In genomic region chr15:93270289-93270855, GRCm38 (mm10) we compare ENCODE assay signal across 11 mouse cellular contexts. TPM values are rescaled to one million over a fixed set of nuclear protein-coding genes. Genes with fewer than 3 reads are reported as not detected.
A peak's percentile ranks its signal among the peaks of the same experiment; 100 is the strongest.
DNase-seq lines count a peak whose midpoint lies in the region; TF ChIP-seq lines count a peak whose summit lies in the region.
"Had no signal": no experiment of that assay in that cellular context is flagged by ENCODE, and none has a peak within 500 bp of the region (broad histone marks: within the 10 kb centered on the region; RNA-seq: fewer than 3 reads in every experiment).

No protein-coding gene starts in this region.

- no peak for TF ChIP-seq EP300 in MEL (IDR thresholded peaks at IDR 0.05; ENCODE audit: low read depth in 1 of 2, low read length in 2 of 2)

- 59% methylated on average over 9 of the region's 9 CpGs for WGBS in spleen, adult 2 months

- peaks cover 19% of the 10 kb centered on the region for H3K4me1 ChIP-seq in spleen, adult 2 months (ENCODE audit: control insufficient read depth, insufficient read depth, insufficient read length)
- H3K4me1 ChIP-seq in MEL (ENCODE audit: control insufficient read depth in 1 of 2, insufficient read depth in 2 of 2, low read length in 2 of 2): peaks cover 8 to 29% of the 10 kb centered on the region in 2 experiments

- no peak overlapping the region for H3K9ac ChIP-seq in MEL (ENCODE audit: control insufficient read depth, low read depth, low read length, poor library complexity, severe bottlenecking)
- H3K9ac ChIP-seq: embryonic facial prominence, embryonic 15.5 days; liver, embryonic 14.5 days had no signal

- no peak for TF ChIP-seq CTCF in spleen, adult 2 months (IDR thresholded peaks at IDR 0.05; ENCODE audit: extremely low read depth, insufficient read depth, insufficient read length, insufficient replicate concordance)
- no peak for TF ChIP-seq CTCF in MEL (IDR thresholded peaks at IDR 0.05 in 2 of 3, conservative IDR thresholded peaks at IDR 0.05 in 1 of 3; ENCODE audit: control insufficient read depth in 1 of 3, insufficient read depth in 1 of 3, low read depth in 2 of 3, low read length in 3 of 3, poor library complexity in 1 of 3, severe bottlenecking in 1 of 3)

- intact Hi-C loops in gastrocnemius, postnatal 36 days (cut with DNase I): loop anchor here (5.0 kb wide), 1 partner anchor 127 kb away; the partner anchor contains the start of genes Pphln1 and Zcrb1

- peaks cover 39% of the 10 kb centered on the region for H3K79me2 ChIP-seq in MEL (ENCODE audit: control insufficient read depth, insufficient read depth, low read length, poor library complexity)

- TF ChIP-seq POLR2A in spleen, adult 2 months (IDR thresholded peaks at IDR 0.05; ENCODE audit: low read depth, low read length): no peak
- no peak for TF ChIP-seq POLR2A in MEL (IDR thresholded peaks at IDR 0.05; ENCODE audit: control insufficient read depth in 1 of 2, insufficient read depth in 1 of 2, low read depth in 1 of 2, low read length in 2 of 2, poor library complexity in 1 of 2)

- TF ChIP-seq RAD21 in MEL (IDR thresholded peaks at IDR 0.05; ENCODE audit: low read depth, low read length): no peak

- H3K27me3 ChIP-seq in spleen, adult 2 months (ENCODE audit: control insufficient read depth, insufficient read depth, low read length): no peaks in the 10 kb centered on the region
- no peaks in the 10 kb centered on the region for H3K27me3 ChIP-seq in MEL (ENCODE audit: control insufficient read depth in 1 of 2, insufficient read depth in 2 of 2, low read length in 2 of 2)
- H3K27me3 ChIP-seq: embryonic facial prominence, embryonic 15.5 days; Patski had no signal

- H3K9me3 ChIP-seq in MEL (replicated peaks; ENCODE audit: insufficient read depth, low read length): no peaks in the 10 kb centered on the region
- H3K9me3 ChIP-seq: embryonic facial prominence, embryonic 15.5 days had no signal

- DNase-seq in spleen, adult 2 months (ENCODE audit: low read depth in 1 of 2, low spot score in 2 of 2): peak in 1 of 2 experiments; percentile 20
- DNase-seq in spleen, postnatal 14 days (ENCODE audit: low spot score in 2 of 2): no peak
- DNase-seq in MEL (ENCODE audit: low read depth, low spot score): peak; percentile 69
- peak; percentile 63 to 72 for DNase-seq in adrenal gland, postnatal 36 days
- DNase-seq in naive thymus-derived CD4-positive, alpha-beta T cell, adult 2 months (ENCODE audit: low read depth): peak; percentile 27
- DNase-seq in gastrocnemius, postnatal 36 days: no peak
- no peak for DNase-seq in layer of hippocampus, postnatal 25 days (ENCODE audit: extremely low spot score in 1 of 2, low spot score in 1 of 2)
- DNase-seq: cerebellum, postnatal 14 days had no signal

- no peaks in the 10 kb centered on the region for H3K36me3 ChIP-seq in spleen, adult 2 months (ENCODE audit: control insufficient read depth, insufficient read depth, low read length)
- H3K36me3 ChIP-seq in MEL (ENCODE audit: control insufficient read depth in 1 of 2, insufficient read depth in 2 of 2, low read length in 2 of 2): peaks cover 0 to 24% of the 10 kb centered on the region in 2 experiments; a peak in 3 of 4 replicates
- H3K36me3 ChIP-seq: embryonic facial prominence, embryonic 15.5 days had no signal

- H3K4me3 ChIP-seq in spleen, adult 2 months (ENCODE audit: extremely low read depth, insufficient read depth, insufficient read length): no peak overlapping the region
- no peak overlapping the region for H3K4me3 ChIP-seq in MEL (ENCODE audit: control insufficient read depth in 1 of 2, insufficient read depth in 1 of 2, low read depth in 2 of 2, low read length in 2 of 2)
- H3K4me3 ChIP-seq: embryonic facial prominence, embryonic 15.5 days had no signal

- H3K27ac ChIP-seq in spleen, adult 2 months (ENCODE audit: insufficient read depth, low read length): 0 out of 2 replicates have a peak overlapping the region, but pooled peaks have one; percentile 6
- no peak overlapping the region for H3K27ac ChIP-seq in MEL (ENCODE audit: control insufficient read depth, low read depth, low read length)
- H3K27ac ChIP-seq: embryonic facial prominence, embryonic 15.5 days; liver, embryonic 14.5 days had no signal

TF ChIP-seq in MEL, 35 proteins besides CTCF, POLR2A, EP300 and RAD21:
- TF ChIP-seq USF2 (IDR thresholded peaks at IDR 0.05; ENCODE audit: borderline replicate concordance in 1 of 2, insufficient read depth in 1 of 2, low read depth in 1 of 2, low read length in 2 of 2) (no peak), BHLHE40 (IDR thresholded peaks at IDR 0.05; ENCODE audit: borderline replicate concordance, low read depth, low read length) (no peak), ZMIZ1 (IDR thresholded peaks at IDR 0.05; ENCODE audit: low read depth, low read length) (no peak), POLR2AphosphoS2 (IDR thresholded peaks at IDR 0.05; ENCODE audit: low read length) (no peak), TAL1 (IDR thresholded peaks at IDR 0.05; ENCODE audit: low read length) (no peak), TBP (IDR thresholded peaks at IDR 0.05; ENCODE audit: low read depth, low read length) (no peak)

RNA-seq across cellular contexts. Expression of gene Gxylt1, which starts 4.6 kb away (rescaled TPM):
- 2.7 TPM in 2 replicates for polyA plus RNA-seq in spleen, adult 2 months (2012; rRNA removed)
- total RNA-seq in MEL (2012; rRNA removed): 5.3 and 6.0 TPM in 2 replicates
- 10 to 100 TPM in 1 of 2 experiments, 1 to 10 TPM in 1; 9.9 to 48.9 TPM for polyA plus RNA-seq in MEL (2012; ENCODE audit: insufficient read depth in 1 of 2, insufficient read length in 2 of 2, low read depth in 1 of 2, low replicate concordance in 2 of 2, missing spikeins in 1 of 2)
- total RNA-seq in adrenal gland, postnatal 36 days (2021): 10 to 100 TPM; 32.9 to 34.2 TPM
- 1 to 10 TPM; 4.9 to 6.0 TPM for total RNA-seq in gastrocnemius, postnatal 36 days (2021)
- total RNA-seq in layer of hippocampus, postnatal 25 days (2021): 10 to 100 TPM in 1 of 2 experiments, 1 to 10 TPM in 1; 8.2 to 10.6 TPM

Comparison
In these comparisons a context has a peak if more than half of its experiments do, and no peak if none do; other contexts are left out.
1. DNase-seq: peak in MEL (single experiment), adrenal gland, postnatal 36 days (2 of 2) and naive thymus-derived CD4-positive, alpha-beta T cell, adult 2 months (single experiment); none in spleen, postnatal 14 days (0 of 2), gastrocnemius, postnatal 36 days (0 of 2) and layer of hippocampus, postnatal 25 days (0 of 2).